ENCODE assay signal across 7 mouse cellular contexts in the genomic region with DNA sequence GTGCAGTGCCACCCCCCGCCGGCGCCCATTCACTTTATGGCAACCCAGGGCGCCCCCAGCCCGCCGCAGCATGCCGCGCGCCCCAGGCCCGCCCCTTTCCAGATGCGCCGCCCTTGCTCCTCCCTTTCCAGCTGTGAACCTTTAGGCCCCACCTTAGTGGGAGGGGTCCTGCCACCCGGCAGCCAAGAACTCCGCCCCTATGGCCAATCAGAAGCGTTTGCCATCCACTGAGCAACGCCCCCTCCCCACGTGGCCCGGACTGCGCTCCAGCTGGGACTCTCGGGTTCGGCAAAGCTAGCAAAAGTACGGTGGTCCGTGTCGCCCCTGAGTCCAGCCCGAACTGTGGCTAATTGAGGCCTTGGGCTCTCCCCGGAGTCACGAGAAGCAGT. TPM values are rescaled to one million over a fixed set of nuclear protein-coding genes. Genes with fewer than 3 reads are reported as not detected.
A peak's percentile ranks its signal among the peaks of the same experiment; 100 is the strongest.
DNase-seq lines count a peak whose midpoint lies in the region; ATAC-seq and TF ChIP-seq lines count a peak whose summit lies in the region.

No protein-coding gene starts in this region.

- peaks cover 75% of the 10 kb centered on the region for H3K27me3 ChIP-seq in intestine, embryonic 14.5 days (replicated peaks; ENCODE audit: control insufficient read depth, insufficient read depth, low read length)
- peaks cover 74% of the 10 kb centered on the region for H3K27me3 ChIP-seq in limb, embryonic 15.5 days
- peaks cover 52% of the 10 kb centered on the region for H3K27me3 ChIP-seq in midbrain, postnatal 0 days (ENCODE audit: insufficient read depth, low read length)

- 2% methylated on average over 27 of the region's 27 CpGs for WGBS in intestine, embryonic 14.5 days
- WGBS in limb, embryonic 15.5 days: 0% methylated on average over 27 of the region's 27 CpGs
- WGBS in midbrain, postnatal 0 days: 2% methylated on average over 27 of the region's 27 CpGs

- H3K36me3 ChIP-seq in intestine, embryonic 14.5 days (ENCODE audit: control insufficient read depth, insufficient read depth, low read length): no peaks in the 10 kb centered on the region
- H3K36me3 ChIP-seq in limb, embryonic 15.5 days: no peaks in the 10 kb centered on the region
- H3K36me3 ChIP-seq in midbrain, postnatal 0 days (ENCODE audit: insufficient read depth, low read length): no peaks in the 10 kb centered on the region

- no peak overlapping the region for H3K27ac ChIP-seq in intestine, embryonic 14.5 days (ENCODE audit: low read depth)
- no peak overlapping the region; the same call in 1 of the 2 replicates for H3K27ac ChIP-seq in limb, embryonic 15.5 days
- no peak overlapping the region for H3K27ac ChIP-seq in midbrain, postnatal 0 days (ENCODE audit: low read depth, low read length)

- no peaks in the 10 kb centered on the region for H3K9me3 ChIP-seq in intestine, embryonic 14.5 days (ENCODE audit: control insufficient read depth, low read length)
- no peaks in the 10 kb centered on the region for H3K9me3 ChIP-seq in limb, embryonic 15.5 days
- no peaks in the 10 kb centered on the region for H3K9me3 ChIP-seq in midbrain, postnatal 0 days (ENCODE audit: low read length)

- peak; percentile 54 for ATAC-seq in common myeloid progenitor, adult 5-6 weeks (replicated peaks; ENCODE audit: low read depth, poor library complexity, severe bottlenecking)
- ATAC-seq in intestine, embryonic 14.5 days (replicated peaks; ENCODE audit: low FRiP score, low TSS enrichment, low read depth): peak; percentile 76
- peak; percentile 83 for ATAC-seq in limb, embryonic 15.5 days (ENCODE audit: insufficient number of reproducible peaks, low FRiP score, low TSS enrichment, low read depth)
- peak; percentile 39 for ATAC-seq in midbrain, postnatal 0 days (ENCODE audit: low FRiP score)

- peak overlapping the region; percentile 97 for H3K4me2 ChIP-seq in intestine, embryonic 14.5 days (ENCODE audit: low read length)
- H3K4me2 ChIP-seq in limb, embryonic 15.5 days: peak overlapping the region; percentile 98
- peak overlapping the region; percentile 100 for H3K4me2 ChIP-seq in midbrain, postnatal 0 days (ENCODE audit: low read depth, low read length, poor library complexity, severe bottlenecking)

- H3K4me3 ChIP-seq in intestine, embryonic 14.5 days (ENCODE audit: low read depth, low read length): peak overlapping the region; percentile 56
- H3K4me3 ChIP-seq in limb, embryonic 15.5 days: peak overlapping the region; percentile 58
- peak overlapping the region; percentile 48 for H3K4me3 ChIP-seq in midbrain, postnatal 0 days (ENCODE audit: low read depth, low read length)

- no peak overlapping the region for H3K9ac ChIP-seq in intestine, embryonic 14.5 days (ENCODE audit: low read length)
- peak overlapping the region; percentile 31; the same call in 1 of the 2 replicates for H3K9ac ChIP-seq in limb, embryonic 15.5 days
- 0 out of 2 replicates have a peak overlapping the region, but pooled peaks have one; percentile 36 for H3K9ac ChIP-seq in midbrain, postnatal 0 days (replicated peaks; ENCODE audit: low read length, poor library complexity, severe bottlenecking)

- peak; percentile 82 for DNase-seq in T-cell, adult 2 months (ENCODE audit: low spot score)
- DNase-seq in gastrocnemius, postnatal 25 days: peak; percentile 91
- peak; percentile 89 for DNase-seq in intestine, embryonic 14.5 days (ENCODE audit: low spot score)
- peak; percentile 79 for DNase-seq in midbrain, postnatal 0 days (ENCODE audit: low spot score)
- peak; percentile 36 to 55 for DNase-seq in spleen, postnatal 14 days (ENCODE audit: low spot score in 2 of 2)

- peaks cover 17% of the 10 kb centered on the region for H3K4me1 ChIP-seq in intestine, embryonic 14.5 days (replicated peaks; ENCODE audit: control insufficient read depth, insufficient read depth, low read length)
- H3K4me1 ChIP-seq in limb, embryonic 15.5 days: peaks cover 20% of the 10 kb centered on the region
- H3K4me1 ChIP-seq in midbrain, postnatal 0 days (ENCODE audit: insufficient read depth, low read length): peaks cover 9% of the 10 kb centered on the region

- TF ChIP-seq CTCF in midbrain, postnatal 0 days (IDR thresholded peaks at IDR 0.05): peak; percentile 10; the same call in 1 of the 2 replicates

RNA-seq across cellular contexts. Expression of gene Pitx3, which starts 0.2 kb away (rescaled TPM):
- not detected in 2 replicates for total RNA-seq in common myeloid progenitor, adult 5-6 weeks (2017)
- total RNA-seq in gastrocnemius, postnatal 25 days (2021): 10 to 100 TPM in 1 of 2 experiments, 1 to 10 TPM in 1; 9.9 to 12.7 TPM
- not detected in 2 replicates for polyA plus RNA-seq in intestine, embryonic 14.5 days (2014; fragmentation: Nextera tagmentation; extraction: Ambion mirVana)
- 5.4 and 8.5 TPM in 2 replicates for polyA plus RNA-seq in limb, embryonic 15.5 days (2015; fragmentation: Nextera tagmentation; extraction: Ambion mirVana)
- 1.9 and 3.1 TPM in 2 replicates for total RNA-seq in midbrain, postnatal 0 days (2014; rRNA removed)
- 2.5 and 2.7 TPM in 2 replicates for polyA plus RNA-seq in midbrain, postnatal 0 days (2015; fragmentation: Nextera tagmentation; extraction: Ambion mirVana)

RNA-seq across cellular contexts. Expression of gene Gbf1, which starts 3.9 kb away (rescaled TPM):
- 23.7 and 38.7 TPM in 2 replicates for total RNA-seq in common myeloid progenitor, adult 5-6 weeks (2017)
- 10 to 100 TPM; 47.4 to 48.3 TPM for total RNA-seq in gastrocnemius, postnatal 25 days (2021)
- 41.6 and 42.7 TPM in 2 replicates for polyA plus RNA-seq in intestine, embryonic 14.5 days (2014; fragmentation: Nextera tagmentation; extraction: Ambion mirVana)
- polyA plus RNA-seq in limb, embryonic 15.5 days (2015; fragmentation: Nextera tagmentation; extraction: Ambion mirVana): 73.8 and 76.7 TPM in 2 replicates
- 59.8 and 60.9 TPM in 2 replicates for total RNA-seq in midbrain, postnatal 0 days (2014; rRNA removed)
- polyA plus RNA-seq in midbrain, postnatal 0 days (2015; fragmentation: Nextera tagmentation; extraction: Ambion mirVana): 42.8 and 51.6 TPM in 2 replicates

RNA-seq across cellular contexts. Expression of gene Elovl3, which starts 16.7 kb away (rescaled TPM):
- total RNA-seq in common myeloid progenitor, adult 5-6 weeks (2017): not detected in 2 replicates
- not detected for total RNA-seq in gastrocnemius, postnatal 25 days (2021)
- not detected in 2 replicates for polyA plus RNA-seq in intestine, embryonic 14.5 days (2014; fragmentation: Nextera tagmentation; extraction: Ambion mirVana)
- polyA plus RNA-seq in limb, embryonic 15.5 days (2015; fragmentation: Nextera tagmentation; extraction: Ambion mirVana): 0.40 and 0.66 TPM in 2 replicates
- total RNA-seq in midbrain, postnatal 0 days (2014; rRNA removed): 0.05 TPM in 1 of 2 replicates, not detected in the other
- polyA plus RNA-seq in midbrain, postnatal 0 days (2015; fragmentation: Nextera tagmentation; extraction: Ambion mirVana): 0.21 and 0.32 TPM in 2 replicates
